In genomic region chr16:89699710-89700109, GRCm38 (mm10) we compare ENCODE assay signal across 13 mouse cellular contexts.
DNase-seq lines count a peak whose midpoint lies in the region; ATAC-seq lines count a peak whose summit lies in the region.
"Had no signal": no experiment of that assay in that cellular context is flagged by ENCODE, and none has a peak within 500 bp of the region (broad histone marks: within the 10 kb centered on the region; RNA-seq: fewer than 3 reads in every experiment).

No protein-coding gene starts in this region.

- WGBS in hindbrain, embryonic 10.5 days, result 11% methylated on average over 2 of the region's 2 CpGs
- 0% methylated on average over 2 of the region's 2 CpGs for WGBS in hindbrain, embryonic 14.5 days
- WGBS in midbrain, embryonic 14.5 days, result 0% methylated on average over 2 of the region's 2 CpGs
- 1% methylated on average over 2 of the region's 2 CpGs for WGBS in midbrain, embryonic 13.5 days
- WGBS in embryonic facial prominence, embryonic 11.5 days, result 11% methylated on average over 2 of the region's 2 CpGs

- no peak overlapping the region for H3K9ac ChIP-seq in hindbrain, embryonic 14.5 days
- no peak overlapping the region for H3K9ac ChIP-seq in midbrain, embryonic 14.5 days (replicated peaks; ENCODE audit: low read length)
- no peak overlapping the region for H3K9ac ChIP-seq in midbrain, embryonic 13.5 days (replicated peaks)
- H3K9ac ChIP-seq in embryonic facial prominence, embryonic 11.5 days (replicated peaks; ENCODE audit: low read length), result no peak overlapping the region

- ATAC-seq in hindbrain, embryonic 14.5 days (ENCODE audit: low FRiP score), result no peak
- ATAC-seq in midbrain, embryonic 14.5 days (ENCODE audit: low FRiP score, low TSS enrichment), result no peak
- no peak for ATAC-seq in midbrain, embryonic 13.5 days
- no peak; the same call in 1 of the 2 replicates for ATAC-seq in embryonic facial prominence, embryonic 11.5 days (replicated peaks; ENCODE audit: insufficient number of reproducible peaks, low FRiP score, low TSS enrichment, low read depth)
- ATAC-seq: Patski had no signal

- no peak overlapping the region for H3K4me2 ChIP-seq in hindbrain, embryonic 14.5 days (replicated peaks)
- no peak overlapping the region for H3K4me2 ChIP-seq in midbrain, embryonic 14.5 days (ENCODE audit: low read length)
- H3K4me2 ChIP-seq in midbrain, embryonic 13.5 days (replicated peaks), result no peak overlapping the region
- no peak overlapping the region for H3K4me2 ChIP-seq in embryonic facial prominence, embryonic 11.5 days (ENCODE audit: low read depth, low read length)

- no peaks in the 10 kb centered on the region for H3K9me3 ChIP-seq in hindbrain, embryonic 10.5 days
- no peaks in the 10 kb centered on the region for H3K9me3 ChIP-seq in hindbrain, embryonic 14.5 days (ENCODE audit: control insufficient read depth, low read length)
- H3K9me3 ChIP-seq in midbrain, embryonic 14.5 days (ENCODE audit: control insufficient read depth, low read length), result no peaks in the 10 kb centered on the region
- H3K9me3 ChIP-seq in midbrain, embryonic 13.5 days, result no peaks in the 10 kb centered on the region
- H3K9me3 ChIP-seq in embryonic facial prominence, embryonic 11.5 days (replicated peaks; ENCODE audit: control insufficient read depth, low read length), result no peaks in the 10 kb centered on the region

- H3K4me1 ChIP-seq in hindbrain, embryonic 10.5 days (replicated peaks), result peaks cover 18% of the 10 kb centered on the region
- H3K4me1 ChIP-seq in hindbrain, embryonic 14.5 days (replicated peaks; ENCODE audit: control insufficient read depth, insufficient read depth, low read length), result peaks cover 6% of the 10 kb centered on the region; the same call in 1 of the 2 replicates
- H3K4me1 ChIP-seq in midbrain, embryonic 14.5 days (ENCODE audit: control insufficient read depth, insufficient read depth, low read length), result peaks cover 4% of the 10 kb centered on the region; the same call in 1 of the 2 replicates
- peaks cover 9% of the 10 kb centered on the region for H3K4me1 ChIP-seq in midbrain, embryonic 13.5 days (replicated peaks)
- H3K4me1 ChIP-seq in embryonic facial prominence, embryonic 11.5 days (ENCODE audit: control insufficient read depth, insufficient read depth, low read length), result no peaks in the 10 kb centered on the region

- H3K27ac ChIP-seq in hindbrain, embryonic 10.5 days, result peak overlapping the region; percentile 53
- no peak overlapping the region for H3K27ac ChIP-seq in hindbrain, embryonic 14.5 days
- no peak overlapping the region for H3K27ac ChIP-seq in midbrain, embryonic 14.5 days (replicated peaks; ENCODE audit: low read depth, low read length)
- H3K27ac ChIP-seq in midbrain, embryonic 13.5 days, result no peak overlapping the region
- H3K27ac ChIP-seq in embryonic facial prominence, embryonic 11.5 days (replicated peaks; ENCODE audit: low read depth, low read length), result peak overlapping the region; percentile 25; the same call in 1 of the 2 replicates

- H3K36me3 ChIP-seq in hindbrain, embryonic 10.5 days, result no peaks in the 10 kb centered on the region
- no peaks in the 10 kb centered on the region for H3K36me3 ChIP-seq in hindbrain, embryonic 14.5 days (replicated peaks; ENCODE audit: control insufficient read depth, insufficient read depth)
- H3K36me3 ChIP-seq in midbrain, embryonic 14.5 days (ENCODE audit: control insufficient read depth, insufficient read depth, low read length), result no peaks in the 10 kb centered on the region
- no peaks in the 10 kb centered on the region for H3K36me3 ChIP-seq in midbrain, embryonic 13.5 days
- H3K36me3 ChIP-seq in embryonic facial prominence, embryonic 11.5 days (replicated peaks; ENCODE audit: control insufficient read depth, insufficient read depth, low read depth, low read length), result no peaks in the 10 kb centered on the region

- no peak overlapping the region for H3K4me3 ChIP-seq in hindbrain, embryonic 10.5 days
- no peak overlapping the region for H3K4me3 ChIP-seq in hindbrain, embryonic 14.5 days (replicated peaks; ENCODE audit: low read length)
- no peak overlapping the region for H3K4me3 ChIP-seq in midbrain, embryonic 14.5 days (replicated peaks; ENCODE audit: low read depth, low read length)
- H3K4me3 ChIP-seq in midbrain, embryonic 13.5 days (replicated peaks), result no peak overlapping the region
- no peak overlapping the region for H3K4me3 ChIP-seq in embryonic facial prominence, embryonic 11.5 days (ENCODE audit: low read depth, low read length)

- no peaks in the 10 kb centered on the region for H3K27me3 ChIP-seq in hindbrain, embryonic 10.5 days (ENCODE audit: insufficient read depth, poor library complexity, severe bottlenecking)
- no peaks in the 10 kb centered on the region for H3K27me3 ChIP-seq in hindbrain, embryonic 14.5 days (ENCODE audit: control insufficient read depth, insufficient read depth, low read length)
- no peaks in the 10 kb centered on the region for H3K27me3 ChIP-seq in midbrain, embryonic 14.5 days (ENCODE audit: control insufficient read depth, insufficient read depth, low read length)
- H3K27me3 ChIP-seq in midbrain, embryonic 13.5 days, result no peaks in the 10 kb centered on the region
- H3K27me3 ChIP-seq in embryonic facial prominence, embryonic 11.5 days (ENCODE audit: control insufficient read depth, insufficient read depth, low read length), result no peaks in the 10 kb centered on the region
- H3K27me3 ChIP-seq: CH12.LX had no signal

- DNase-seq in hindbrain, embryonic 10.5 days (ENCODE audit: low spot score), result peak; percentile 40
- DNase-seq in hindbrain, embryonic 14.5 days (ENCODE audit: low spot score), result no peak
- DNase-seq in midbrain, embryonic 14.5 days, result peak; percentile 17
- DNase-seq in embryonic facial prominence, embryonic 11.5 days (ENCODE audit: low spot score), result peak; percentile 64
- peak; percentile 57 for DNase-seq in mesoderm, embryonic 11.5 days (ENCODE audit: low read depth, low spot score)
- no peak for DNase-seq in cerebellum, postnatal 36 days
- DNase-seq: adrenal gland, adult 8-10 months; layer of hippocampus, adult 9-11 months; spleen, adult 18-20 months; thymus, adult 18-20 months had no signal

Comparison
In these comparisons a context has a peak if more than half of its experiments do, and no peak if none do; other contexts are left out.
1. DNase-seq: peak in hindbrain, embryonic 10.5 days (single experiment), midbrain, embryonic 14.5 days (single experiment), embryonic facial prominence, embryonic 11.5 days (single experiment) and mesoderm, embryonic 11.5 days (single experiment); none in hindbrain, embryonic 14.5 days (single experiment) and cerebellum, postnatal 36 days (0 of 2).
2. H3K27ac ChIP-seq: peak in hindbrain, embryonic 10.5 days (single experiment) and embryonic facial prominence, embryonic 11.5 days (single experiment); none in hindbrain, embryonic 14.5 days (single experiment), midbrain, embryonic 14.5 days (single experiment) and midbrain, embryonic 13.5 days (single experiment).